Mouse (Mus musculus) heart, embryonic 15.5 days (tissue): ENCODE data around the gene Sardh. TPM values are rescaled to one million over a fixed set of nuclear protein-coding genes. Genes with fewer than 3 reads are reported as not detected.

Source experiments
- ATAC-seq: fragments of 200-750 bp; cut with Nextera tagmentation; replicated peaks from 2 replicates; pipeline ENCODE4 v1.8.0; 2017; ENCODE audit warnings: low read depth, moderate TSS enrichment; ENCODE audit not compliant: insufficient number of reproducible peaks, insufficient read depth, low FRiP score
- H3K27ac ChIP-seq: fragments of 300-500 bp; sonication (generic); 2 replicates; pipeline ENCODE4 v1.5.1; 2015; ENCODE audit warnings: mild to moderate bottlenecking, inconsistent platforms
- H3K27me3 ChIP-seq: fragments of 300-500 bp; sonication (generic); 2 replicates; pipeline ENCODE4 v1.6.1; 2015; ENCODE audit warnings: inconsistent platforms
- H3K36me3 ChIP-seq: fragments of 300-500 bp; sonication (generic); 2 replicates; pipeline ENCODE4 v1.6.1; 2015; ENCODE audit warnings: mild to moderate bottlenecking, inconsistent platforms
- H3K4me1 ChIP-seq: fragments of 300-500 bp; sonication (generic); replicated peaks from 2 replicates; pipeline ENCODE4 v1.6.1; 2015; ENCODE audit warnings: inconsistent platforms
- H3K4me2 ChIP-seq: fragments of 300-500 bp; sonication (generic); 2 replicates; pipeline ENCODE4 v1.6.1; 2015; ENCODE audit warnings: inconsistent platforms, mild to moderate bottlenecking, moderate library complexity
- H3K4me3 ChIP-seq: fragments of 300-500 bp; sonication (generic); 2 replicates; pipeline ENCODE4 v1.5.1; 2015; ENCODE audit warnings: mild to moderate bottlenecking, inconsistent platforms
- H3K9ac ChIP-seq: fragments of 300-500 bp; sonication (generic); 2 replicates; pipeline ENCODE4 v1.6.1; 2015; ENCODE audit warnings: mild to moderate bottlenecking, inconsistent platforms
- H3K9me3 ChIP-seq: fragments of 300-500 bp; sonication (generic); replicated peaks from 2 replicates; pipeline ENCODE4 v1.6.1; 2016; ENCODE audit warnings: inconsistent platforms
- WGBS: fragments of 180-500 bp; shearing (Covaris S2); methylation state at CpG from one replicate; pipeline ENCODE4 v1.1.7; 2015; ENCODE audit warnings: mixed read lengths; 5-methylcytosine and 5-hydroxymethylcytosine counted together
- polyA plus RNA-seq: library from polyadenylated mRNA; unstranded; fragments of >200 nt; fragmentation: Nextera tagmentation; extraction: Ambion mirVana; gene quantifications from 2 replicates; pipeline ENCODE4 v1.2.1, GENCODE M21; 2015

Sardh gene
- polyA plus RNA-seq, 1 experiment from 2014 or later = 18.7 TPM

DNA sequence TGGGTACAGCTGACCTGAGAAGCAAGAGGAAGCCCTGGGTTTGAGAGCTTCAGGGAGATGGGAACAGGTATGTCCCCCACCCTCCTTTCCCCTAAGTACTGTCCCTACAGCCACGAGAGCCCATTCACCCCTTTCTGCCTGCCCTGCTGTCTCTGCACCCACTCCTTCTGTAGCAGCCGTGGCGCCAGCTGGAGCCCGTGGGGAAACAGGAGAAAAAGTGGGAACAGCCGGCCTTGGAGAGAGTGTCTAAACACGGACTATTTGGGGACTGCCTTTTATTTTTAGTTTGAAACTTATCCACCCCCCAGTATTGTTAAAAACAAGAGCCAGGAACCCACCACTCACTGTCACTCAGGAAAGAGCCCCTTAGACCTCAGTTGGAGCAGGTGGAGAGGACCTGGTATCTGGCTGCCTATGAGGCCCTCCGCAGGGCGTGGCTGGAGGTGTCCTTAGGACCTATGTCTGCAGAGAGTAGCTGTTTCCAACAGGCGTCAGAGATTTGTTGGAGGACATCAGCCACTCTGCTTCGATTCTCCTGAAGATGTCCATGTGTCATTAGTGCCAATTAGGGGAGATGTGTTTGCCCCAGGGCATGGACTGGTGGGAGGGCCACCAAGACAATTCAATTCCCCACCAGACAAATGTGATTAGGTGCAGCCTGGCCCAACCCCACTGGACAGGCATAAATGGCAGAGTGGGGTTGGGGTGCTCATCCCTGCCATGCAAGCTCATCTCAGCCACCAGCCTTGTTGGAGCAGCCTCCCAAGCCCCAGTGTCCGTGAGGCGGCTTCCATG, 83.1 kb downstream of the Sardh start, which contains the start of gene Dbh:
TSS of gene Dbh (plus strand) at position 438 of the 795 bp plus-strand sequence.
- Histone ChIP-seq H3K4me1 (peaks cover 17% of the 10 kb centered on the region), H3K4me3 (no peak within 1 kb of the TSS), H3K36me3 (no peaks in the 10 kb centered on the region), H3K27me3 (peaks cover 9% of the 10 kb centered on the region), H3K9ac (no peak within 1 kb of the TSS), H3K4me2 (no peak within 1 kb of the TSS), H3K27ac (no peak within 1 kb of the TSS), H3K9me3 (no peaks in the 10 kb centered on the region)
- ATAC-seq = no peak; the same call in 1 of the 2 replicates
- WGBS = 76% methylated on average over 12 of the region's 12 CpGs

DNA sequence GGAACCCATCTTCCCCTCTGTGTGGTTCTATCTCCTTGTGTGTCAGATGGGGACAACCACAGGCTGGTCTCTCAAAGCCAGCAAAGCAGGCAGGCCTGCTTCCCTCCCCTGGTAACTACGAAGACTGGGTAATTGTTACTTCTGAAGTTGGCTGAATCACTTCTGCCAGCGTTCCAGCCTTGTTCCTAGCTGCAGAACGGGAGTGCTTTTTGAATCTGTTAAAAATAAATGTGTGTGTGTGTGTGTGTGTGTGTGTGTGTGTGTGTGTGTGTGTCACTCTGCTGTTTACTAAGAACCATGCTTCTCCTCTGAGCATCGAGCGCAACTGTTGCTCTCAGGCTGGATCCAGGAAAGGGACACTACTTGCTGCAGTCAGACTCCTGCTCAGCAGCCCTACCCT, 84.3 kb downstream of the Sardh start:
- no peak for ATAC-seq
- Histone ChIP-seq H3K36me3 (no peaks in the 10 kb centered on the region), H3K27ac (no peak overlapping the region), H3K27me3 (peaks cover 9% of the 10 kb centered on the region), H3K4me3 (no peak overlapping the region), H3K4me2 (no peak overlapping the region), H3K4me1 (peaks cover 17% of the 10 kb centered on the region), H3K9me3 (no peaks in the 10 kb centered on the region), H3K9ac (no peak overlapping the region)
- 62% methylated on average over 5 of the region's 5 CpGs for WGBS

DNA sequence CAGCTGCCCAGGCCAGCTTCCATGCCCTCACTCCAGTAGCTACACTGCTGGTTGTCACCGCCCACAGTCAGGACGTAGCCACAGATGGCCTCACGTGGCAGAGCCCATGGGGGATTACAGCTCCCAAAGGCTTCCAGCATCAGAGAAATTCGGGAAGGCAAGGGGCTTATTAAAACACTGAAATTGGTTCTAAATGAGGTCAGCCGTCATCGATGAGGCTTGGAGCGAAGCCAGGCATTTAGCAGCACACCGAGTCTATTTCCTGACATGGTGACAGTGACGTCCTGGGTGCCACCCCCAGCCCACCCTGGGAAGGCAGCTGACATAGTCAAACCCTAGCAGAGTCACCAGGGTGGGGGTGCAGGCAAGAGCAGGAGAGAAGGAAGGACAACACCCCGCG, 85.5 kb downstream of the Sardh start:
- H3K27me3 ChIP-seq = peaks cover 9% of the 10 kb centered on the region
- H3K9me3 ChIP-seq = no peaks in the 10 kb centered on the region
- H3K9ac ChIP-seq = no peak overlapping the region
- ATAC-seq = no peak
- H3K4me2 ChIP-seq = no peak overlapping the region
- H3K36me3 ChIP-seq = no peaks in the 10 kb centered on the region
- WGBS = 51% methylated on average over 11 of the region's 11 CpGs
- H3K27ac ChIP-seq = no peak overlapping the region
- H3K4me3 ChIP-seq = no peak overlapping the region
- H3K4me1 ChIP-seq = peaks cover 15% of the 10 kb centered on the region

DNA sequence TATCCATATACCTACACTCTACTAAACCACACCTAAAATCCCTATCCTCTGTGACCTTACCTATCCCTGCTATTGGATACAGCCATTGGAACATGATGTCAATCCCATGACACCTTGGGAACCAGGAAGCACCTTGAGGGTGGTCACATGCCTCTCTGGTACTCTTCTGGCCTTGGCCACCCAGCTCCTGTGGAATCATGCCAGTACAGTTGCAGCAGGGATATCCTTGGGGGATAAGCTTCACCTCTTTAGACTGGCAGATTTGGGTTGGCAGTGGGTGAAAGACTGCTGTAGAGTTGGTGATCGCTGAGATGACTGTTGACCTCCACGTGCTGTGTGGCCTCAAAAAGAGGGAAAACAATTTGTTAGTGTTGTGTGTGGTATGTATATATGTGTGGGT, 86.6 kb downstream of the Sardh start:
- no peak overlapping the region for H3K4me3 ChIP-seq
- no peak overlapping the region for H3K4me2 ChIP-seq
- H3K27ac ChIP-seq = no peak overlapping the region
- no peaks in the 10 kb centered on the region for H3K9me3 ChIP-seq
- H3K27me3 ChIP-seq = peaks cover 9% of the 10 kb centered on the region
- ATAC-seq = no peak
- H3K4me1 ChIP-seq = peaks cover 5% of the 10 kb centered on the region
- 86% methylated on average over 2 of the region's 2 CpGs for WGBS
- no peaks in the 10 kb centered on the region for H3K36me3 ChIP-seq
- no peak overlapping the region for H3K9ac ChIP-seq

DNA sequence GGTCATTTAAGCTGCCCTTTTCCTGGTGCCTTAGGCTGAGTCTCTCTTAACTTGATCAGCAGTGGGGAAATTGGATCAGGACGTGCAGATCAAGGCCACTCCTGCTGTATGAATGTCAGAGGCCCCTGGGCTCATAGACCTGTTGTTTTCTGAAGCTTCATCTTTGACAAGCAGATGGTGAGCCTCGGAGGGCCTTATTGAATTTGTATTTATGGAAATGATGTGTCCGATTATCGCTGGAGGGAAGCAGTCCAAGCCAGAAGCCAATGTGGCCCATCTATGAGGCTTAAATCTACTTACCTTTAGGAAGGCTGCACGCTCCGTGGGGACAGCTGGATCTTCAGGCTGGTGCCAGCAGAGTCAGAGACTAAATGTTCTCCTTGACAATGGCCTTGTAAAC, 91.5 kb downstream of the Sardh start:
- Histone ChIP-seq H3K4me2 (no peak overlapping the region), H3K4me3 (no peak overlapping the region), H3K9ac (no peak overlapping the region), H3K9me3 (no peaks in the 10 kb centered on the region), H3K36me3 (no peaks in the 10 kb centered on the region), H3K4me1 (no peaks in the 10 kb centered on the region), H3K27me3 (no peaks in the 10 kb centered on the region), H3K27ac (no peak overlapping the region)
- no peak for ATAC-seq
- WGBS = 83% methylated on average over 6 of the region's 6 CpGs

DNA sequence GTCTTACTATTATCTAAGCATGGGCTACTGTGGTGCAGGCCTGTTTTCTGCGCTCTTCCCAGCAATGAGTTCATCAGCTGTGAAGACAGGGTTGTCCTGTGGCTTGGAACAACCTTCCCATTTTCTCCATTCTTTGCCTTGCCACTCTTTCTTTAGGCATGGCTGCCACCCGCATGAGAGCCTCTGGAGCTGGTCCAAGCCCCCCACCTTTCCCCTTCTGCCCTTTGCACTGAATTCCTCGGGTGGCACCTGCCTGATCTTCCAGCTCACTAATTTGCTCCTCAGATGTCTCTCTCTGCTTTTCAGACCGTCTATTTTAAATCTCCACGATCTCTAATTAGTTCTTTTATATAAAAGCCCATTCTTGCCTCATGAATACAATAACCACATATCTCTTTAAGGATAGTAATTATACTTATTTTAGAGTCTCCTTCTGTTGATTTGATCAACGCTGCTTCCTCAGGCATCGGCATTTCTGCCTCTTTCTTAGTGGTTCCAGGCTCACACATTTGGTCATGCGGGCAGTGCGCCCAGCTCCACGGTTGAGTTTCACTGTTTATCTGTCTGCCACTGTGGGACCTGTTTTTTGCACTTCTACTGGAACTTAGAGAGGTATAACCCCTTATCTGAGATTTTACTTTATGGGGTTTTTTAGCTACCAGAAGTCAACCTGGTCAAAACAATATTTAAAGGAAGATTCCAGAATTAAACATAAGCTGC, 93.5 kb downstream of the Sardh start:
- WGBS = 75% methylated on average over 10 of the region's 10 CpGs

DNA sequence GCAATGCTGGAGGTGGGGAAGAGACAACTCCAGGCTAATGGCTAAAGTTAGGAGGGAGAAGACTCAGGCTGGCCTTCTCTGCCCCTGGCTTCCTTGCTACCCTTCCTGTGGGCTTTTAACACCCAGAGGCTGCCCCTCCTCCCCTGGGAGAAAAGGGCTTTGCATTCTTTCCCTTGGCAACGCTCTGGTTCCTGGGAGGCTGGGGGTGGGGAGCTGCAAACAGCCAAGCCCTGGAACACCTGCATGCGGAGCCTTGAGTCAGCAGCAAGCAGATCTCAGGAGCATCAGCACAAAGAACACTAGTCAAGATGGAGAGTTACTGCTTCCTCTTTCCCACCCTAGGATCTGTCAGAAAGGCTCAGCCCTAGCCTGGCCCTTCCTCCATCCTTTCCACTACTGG, 98.7 kb downstream of the Sardh start:
- H3K27me3 ChIP-seq = peaks cover 24% of the 10 kb centered on the region; the same call in 1 of the 2 replicates
- no peak for ATAC-seq
- 5% methylated on average over 2 of the region's 2 CpGs for WGBS

More for the DNA sequence above, 93.5 kb downstream of the Sardh start:
- Histone ChIP-seq H3K4me1 (no peaks in the 10 kb centered on the region), H3K36me3 (no peaks in the 10 kb centered on the region), H3K27me3 (no peaks in the 10 kb centered on the region), H3K27ac (no peak overlapping the region), H3K9ac (no peak overlapping the region), H3K9me3 (no peaks in the 10 kb centered on the region), H3K4me3 (no peak overlapping the region), H3K4me2 (no peak overlapping the region)
- ATAC-seq = no peak

DNA sequence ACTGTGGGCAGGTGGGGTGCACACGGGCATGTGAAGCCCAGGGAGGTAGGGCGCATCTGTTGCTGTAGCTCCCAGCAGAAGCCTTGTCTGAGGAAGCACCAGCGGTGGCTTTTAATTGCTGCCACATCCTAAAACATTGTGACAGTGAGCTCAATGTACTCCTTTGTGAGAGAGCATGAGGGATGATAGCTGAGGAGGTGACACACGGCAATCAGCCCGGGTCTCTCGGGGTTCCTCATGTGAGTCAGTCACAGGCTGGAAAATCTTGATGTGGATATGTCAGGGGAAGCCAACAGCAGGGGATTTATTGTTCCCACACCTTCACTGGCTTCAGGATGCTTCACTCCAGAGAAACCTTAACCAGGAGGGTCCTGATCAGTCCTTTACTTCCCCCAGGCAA, 101.3 kb downstream of the Sardh start:
- no peak overlapping the region for H3K4me3 ChIP-seq
- H3K27me3 ChIP-seq = peaks cover 50% of the 10 kb centered on the region
- H3K9ac ChIP-seq = no peak overlapping the region
- H3K4me2 ChIP-seq = no peak overlapping the region
- H3K9me3 ChIP-seq = no peaks in the 10 kb centered on the region
- peaks cover 7% of the 10 kb centered on the region for H3K4me1 ChIP-seq
- WGBS = 75% methylated on average over 6 of the region's 6 CpGs
- no peak for ATAC-seq
- no peaks in the 10 kb centered on the region for H3K36me3 ChIP-seq
- no peak overlapping the region for H3K27ac ChIP-seq

More for the DNA sequence above, 98.7 kb downstream of the Sardh start:
- Histone ChIP-seq H3K9me3 (no peaks in the 10 kb centered on the region), H3K9ac (no peak overlapping the region), H3K4me1 (no peaks in the 10 kb centered on the region), H3K36me3 (no peaks in the 10 kb centered on the region), H3K4me3 (no peak overlapping the region), H3K27ac (no peak overlapping the region), H3K4me2 (no peak overlapping the region)

DNA sequence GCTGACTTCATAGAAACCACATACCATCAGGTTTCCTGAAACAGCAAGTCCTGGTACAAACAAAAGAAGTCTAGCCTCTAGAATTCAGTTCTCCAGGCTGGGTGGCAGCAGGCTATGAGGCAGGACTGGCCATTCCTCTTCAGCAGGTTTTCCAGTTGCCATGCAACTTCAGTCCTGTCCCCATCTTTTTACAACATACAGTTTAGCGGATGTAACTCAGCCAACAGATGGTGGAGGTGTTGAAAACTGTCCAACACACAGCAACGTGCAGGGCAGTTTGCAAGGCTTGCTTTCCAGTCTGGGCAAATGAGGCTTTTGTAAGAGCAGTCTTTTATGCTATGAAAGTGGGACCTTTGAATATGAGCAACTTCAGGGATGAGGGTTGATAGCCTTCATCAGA, 103.2 kb downstream of the Sardh start:
- H3K27me3 ChIP-seq = peaks cover 68% of the 10 kb centered on the region
- no peaks in the 10 kb centered on the region for H3K36me3 ChIP-seq
- H3K4me3 ChIP-seq = no peak overlapping the region
- no peak overlapping the region for H3K27ac ChIP-seq
- H3K9ac ChIP-seq = no peak overlapping the region
- no peak for ATAC-seq
- WGBS = 41% methylated on average over 2 of the region's 2 CpGs
- H3K9me3 ChIP-seq = no peaks in the 10 kb centered on the region
- H3K4me2 ChIP-seq = no peak overlapping the region
- peaks cover 10% of the 10 kb centered on the region for H3K4me1 ChIP-seq

DNA sequence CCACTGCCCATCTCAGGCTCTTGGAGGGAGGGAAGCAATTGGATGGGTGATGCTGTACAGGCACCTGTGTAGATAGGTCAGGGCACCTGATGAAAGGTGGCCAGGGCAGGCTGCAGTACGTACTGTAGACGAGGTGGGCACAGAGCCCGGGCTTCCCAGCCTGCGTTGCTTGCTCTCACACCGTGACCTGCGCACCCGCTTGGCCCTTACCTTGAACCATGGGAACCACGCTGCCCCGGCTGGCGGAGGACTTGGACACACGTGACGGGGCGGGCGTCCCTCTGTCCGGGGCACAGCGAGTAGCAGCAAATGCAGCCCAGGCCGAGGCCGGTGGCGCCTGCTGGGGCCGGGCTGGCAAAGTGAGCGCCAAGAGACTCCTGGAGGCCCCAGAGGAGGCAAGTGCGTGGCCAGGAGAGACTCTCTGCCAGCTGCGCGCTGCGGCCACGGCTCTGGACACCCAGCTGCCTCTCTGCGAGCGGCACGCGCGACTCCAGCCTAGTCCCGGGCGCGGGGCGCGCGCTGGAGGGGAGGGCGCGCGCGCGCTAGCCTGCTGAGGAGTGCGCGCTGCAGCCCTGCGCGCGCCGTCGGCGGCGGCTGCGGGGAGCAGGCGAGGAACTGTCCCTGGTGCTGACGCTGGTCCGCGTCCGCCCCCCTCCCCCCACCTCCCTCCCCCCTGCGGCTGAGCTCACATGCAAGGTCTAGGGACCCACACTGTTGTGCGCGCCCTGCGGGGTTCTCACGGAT, 106.0 kb downstream of the Sardh start, which contains the start of gene Fam163b:
TSS of gene Fam163b (minus strand) at position 542 of the 744 bp plus-strand sequence.
- 1% methylated on average over 62 of the region's 62 CpGs for WGBS
- ATAC-seq = peak; percentile 80; the same call in 1 of the 2 replicates
- peaks cover 10% of the 10 kb centered on the region for H3K4me1 ChIP-seq
- H3K4me2 ChIP-seq = peak within 1 kb of the TSS; percentile 85
- H3K9me3 ChIP-seq = no peaks in the 10 kb centered on the region
- H3K27me3 ChIP-seq = peaks cover 80% of the 10 kb centered on the region
- no peaks in the 10 kb centered on the region for H3K36me3 ChIP-seq
- peak within 1 kb of the TSS; percentile 32; the same call in 1 of the 2 replicates for H3K9ac ChIP-seq
- no peak within 1 kb of the TSS for H3K27ac ChIP-seq
- H3K4me3 ChIP-seq = peak within 1 kb of the TSS; percentile 47
